Mouse (Mus musculus): Measurements from ENCODE around the gene Xlr4b. TPM values are rescaled to one million over a fixed set of nuclear protein-coding genes. Genes with fewer than 3 reads are reported as not detected.

Gene Xlr4b
- polyA plus RNA-seq (2021; fragmentation: Nextera tagmentation): 0.48 TPM in 1 of 2 replicates, not detected in the other
- long read RNA-seq, experiment 1: 0 reads
- long read RNA-seq, experiment 2: 0 reads

GRCm38 (mm10) chrX:73213819-73214564 lies at the start of gene Xlr4b:
Xlr4b (plus strand) TSS chrX:73214333.

GRCm38 (mm10) chrX:73176889-73177288 lies 37.2 kb upstream of the Xlr4b start, which contains the start of gene Spin2d:
Spin2d (minus strand) TSS chrX:73176989.

GRCm38 (mm10) chrX:73191934-73192333 lies 22.2 kb upstream of the Xlr4b start, which contains the start of gene Xlr3b:
Xlr3b (plus strand) TSS chrX:73192207.

GRCm38 (mm10) chrX:73227914-73228605 lies 13.9 kb downstream of the Xlr4b start, which contains the start of gene F8a:
F8a (plus strand) TSS chrX:73228291.

GRCm38 (mm10) chrX:73242821-73243325 lies 28.7 kb downstream of the Xlr4b start, which contains the start of gene Xlr4c:
Xlr4c (minus strand) TSS chrX:73243130.

GRCm38 (mm10) chrX:73265270-73265669 lies 51.1 kb downstream of the Xlr4b start, which contains the start of gene Xlr3c:
Xlr3c (minus strand) TSS chrX:73265390.

Other genes starting within 250 kb of the Xlr4b start
- gene Zfp185, start 227.0 kb upstream of the Xlr4b start, polyA plus RNA-seq (2021; fragmentation: Nextera tagmentation): 0.60 and 0.70 TPM in 2 replicates
- gene Pnma5, start 177.2 kb upstream of the Xlr4b start, polyA plus RNA-seq (2021; fragmentation: Nextera tagmentation): not detected in 2 replicates
- 0.59 and 1.3 TPM in 2 replicates for gene Pnma3, start 149.5 kb upstream of the Xlr4b start, polyA plus RNA-seq (2021; fragmentation: Nextera tagmentation)
- 0.15 TPM in 1 of 2 replicates, not detected in the other for gene Xlr4a, start 131.9 kb upstream of the Xlr4b start, polyA plus RNA-seq (2021; fragmentation: Nextera tagmentation)
- 0.97 and 2.4 TPM in 2 replicates for gene Xlr3a, start 117.2 kb upstream of the Xlr4b start, polyA plus RNA-seq (2021; fragmentation: Nextera tagmentation)
- 0.37 TPM in 1 of 2 replicates, not detected in the other for gene Gm14685, start 97.3 kb upstream of the Xlr4b start, polyA plus RNA-seq (2021; fragmentation: Nextera tagmentation)
- gene Xlr5b, start 65.5 kb upstream of the Xlr4b start, polyA plus RNA-seq (2021; fragmentation: Nextera tagmentation): not detected in 2 replicates
- gene DXBay18, start 64.9 kb upstream of the Xlr4b start, polyA plus RNA-seq (2021; fragmentation: Nextera tagmentation): 0.28 TPM in 1 of 2 replicates, not detected in the other
- gene Spin2d, start 37.3 kb upstream of the Xlr4b start, polyA plus RNA-seq (2021; fragmentation: Nextera tagmentation): not detected in 2 replicates
- 1.3 and 3.3 TPM in 2 replicates for gene Xlr3b, start 22.1 kb upstream of the Xlr4b start, polyA plus RNA-seq (2021; fragmentation: Nextera tagmentation)
- gene F8a, start 14.0 kb downstream of the Xlr4b start, polyA plus RNA-seq (2021; fragmentation: Nextera tagmentation): 16.8 and 21.8 TPM in 2 replicates
- gene Xlr4c, start 28.8 kb downstream of the Xlr4b start, polyA plus RNA-seq (2021; fragmentation: Nextera tagmentation): not detected in 2 replicates
- not detected in 2 replicates for gene Xlr3c, start 51.1 kb downstream of the Xlr4b start, polyA plus RNA-seq (2021; fragmentation: Nextera tagmentation)
- gene Xlr5a, start 78.6 kb downstream of the Xlr4b start, polyA plus RNA-seq (2021; fragmentation: Nextera tagmentation): 0.31 TPM in 1 of 2 replicates, not detected in the other
- 0.20 TPM in 1 of 2 replicates, not detected in the other for gene Xlr5c, start 78.6 kb downstream of the Xlr4b start, polyA plus RNA-seq (2021; fragmentation: Nextera tagmentation)
- not detected in 2 replicates for gene Gm45015, start 122.5 kb downstream of the Xlr4b start, polyA plus RNA-seq (2021; fragmentation: Nextera tagmentation)
- 3.4 and 3.9 TPM in 2 replicates for gene Zfp275, start 128.3 kb downstream of the Xlr4b start, polyA plus RNA-seq (2021; fragmentation: Nextera tagmentation)
- not detected in 2 replicates for gene Gm18336, start 184.4 kb downstream of the Xlr4b start, polyA plus RNA-seq (2021; fragmentation: Nextera tagmentation)
- gene Zfp92, start 196.8 kb downstream of the Xlr4b start, polyA plus RNA-seq (2021; fragmentation: Nextera tagmentation): 0.55 and 0.64 TPM in 2 replicates
- not detected in 2 replicates for gene Trex2, start 221.0 kb downstream of the Xlr4b start, polyA plus RNA-seq (2021; fragmentation: Nextera tagmentation)
- gene Haus7, start 244.7 kb downstream of the Xlr4b start, polyA plus RNA-seq (2021; fragmentation: Nextera tagmentation): 13.6 and 16.0 TPM in 2 replicates